Mouse (Mus musculus) thymus, adult 2 months (tissue): ENCODE measurements around the gene Prr23a2. TPM values are rescaled to one million over a fixed set of nuclear protein-coding genes. Genes with fewer than 3 reads are reported as not detected.

Experiments used
- DNase-seq: peaks from one replicate; pipeline ENCODE4 v3.0.0; 2021
- H3K27ac ChIP-seq: fragments of 200-500 bp; 2 replicates; pipeline ENCODE4 v1.5.1; 2012; ENCODE audit warnings: low read length, control low read depth; ENCODE audit not compliant: control insufficient read depth, insufficient read depth
- H3K27me3 ChIP-seq: fragments of 200-500 bp; 2 replicates; pipeline ENCODE4 v1.6.1; 2012; ENCODE audit warnings: mild to moderate bottlenecking, low read length, moderate library complexity, mixed read lengths; ENCODE audit not compliant: control insufficient read depth, insufficient read depth
- H3K36me3 ChIP-seq: fragments of 200-500 bp; 2 replicates; pipeline ENCODE4 v1.6.1; 2012; ENCODE audit warnings: mild to moderate bottlenecking, low read length, moderate library complexity; ENCODE audit not compliant: control insufficient read depth, insufficient read depth
- H3K4me1 ChIP-seq: fragments of 200-500 bp; replicated peaks from 2 replicates; pipeline ENCODE4 v1.6.1; 2012; ENCODE audit warnings: low read length; ENCODE audit not compliant: control insufficient read depth, insufficient read depth
- H3K4me3 ChIP-seq: fragments of 200-500 bp; 2 replicates; pipeline ENCODE4 v1.5.1; 2012; ENCODE audit warnings: mild to moderate bottlenecking, low read length, control low read depth, moderate library complexity; ENCODE audit not compliant: control insufficient read depth, insufficient read depth
- CTCF ChIP-seq: fragments of 200-500 bp; IDR thresholded peaks from 2 replicates; pipeline ENCODE4 v1.5.1; 2012; ENCODE audit warnings: mild to moderate bottlenecking, control low read depth, low read length, moderate library complexity, borderline replicate concordance; ENCODE audit not compliant: control insufficient read depth, poor library complexity, insufficient read depth; ENCODE audit errors: extremely low read depth
- POLR2A ChIP-seq: fragments of 200-500 bp; IDR thresholded peaks from 2 replicates; pipeline ENCODE4 v1.6.1; 2012; ENCODE audit warnings: mild to moderate bottlenecking, low read length, control low read depth, moderate library complexity; ENCODE audit not compliant: control insufficient read depth, poor library complexity, insufficient read depth; ENCODE audit errors: extremely low read depth
- WGBS: fragments of 180-500 bp; shearing (Covaris S2); methylation state at CpG from one replicate; pipeline ENCODE4 v1.1.7; 2018; 5-methylcytosine and 5-hydroxymethylcytosine counted together
- polyA plus RNA-seq: library from polyadenylated mRNA; depleted of rRNA; stranded (reverse); fragments of >200 nt; gene quantifications from 2 replicates; pipeline ENCODE4 v1.2.3, GENCODE M21; 2012; rRNA removed

Prr23a2 gene
- polyA plus RNA-seq, 1 experiment, result not detected

DNA sequence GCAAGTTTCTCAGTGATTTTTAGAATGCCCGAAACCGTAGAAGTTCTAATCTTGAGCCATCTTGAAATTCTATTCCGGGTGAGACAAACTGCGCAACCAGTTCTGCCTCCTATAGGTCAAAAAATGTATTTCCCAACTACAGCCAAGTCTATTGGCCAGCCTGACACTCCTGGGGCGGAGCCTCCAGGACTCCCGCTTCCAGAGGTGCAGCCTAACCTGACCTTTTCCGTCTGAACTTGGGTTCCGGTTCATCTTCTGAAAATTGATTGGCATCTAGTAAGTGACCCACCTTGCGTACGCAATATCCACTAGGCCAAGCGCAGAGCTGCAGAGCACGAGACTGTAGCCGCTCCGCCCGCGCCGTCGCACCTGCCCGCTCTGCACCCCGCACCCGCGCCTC is 8.3 kb downstream of the Prr23a2 start, which contains the start of gene Prr23a3:
Gene Prr23a3 (plus strand): TSS at position 197 of the 400 bp plus-strand sequence.
- no peak for TF ChIP-seq CTCF
- DNase-seq, result no peak
- no peak within 1 kb of the TSS for H3K27ac ChIP-seq
- no peak within 1 kb of the TSS for H3K4me3 ChIP-seq
- H3K36me3 ChIP-seq, result no peaks in the 10 kb centered on the region
- H3K27me3 ChIP-seq, result no peaks in the 10 kb centered on the region
- H3K4me1 ChIP-seq, result no peaks in the 10 kb centered on the region
- WGBS, result 61% methylated on average over 22 of the region's 22 CpGs

DNA sequence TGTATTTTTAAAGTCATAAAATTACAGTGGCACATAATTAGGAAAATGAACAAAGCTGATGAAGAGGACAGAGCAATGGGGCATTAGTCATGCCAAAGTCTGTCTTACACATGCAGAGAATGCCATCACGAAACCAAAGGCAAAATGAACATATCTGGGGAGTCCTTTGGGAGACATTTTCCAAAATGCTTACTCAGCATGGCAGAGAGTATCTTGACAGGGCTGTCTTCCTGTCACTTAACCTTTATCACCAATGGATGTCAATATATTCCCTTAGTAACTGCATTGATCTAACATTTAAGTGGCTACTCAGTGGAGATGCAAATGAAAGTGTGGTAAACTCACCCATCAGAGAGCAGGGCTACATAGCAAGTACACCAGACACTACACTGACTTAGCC is 45.2 kb downstream of the Prr23a2 start:
- TF ChIP-seq CTCF (no peak), POLR2A (no peak)
- Histone ChIP-seq H3K4me3 (no peak overlapping the region), H3K4me1 (no peaks in the 10 kb centered on the region), H3K36me3 (no peaks in the 10 kb centered on the region), H3K27me3 (no peaks in the 10 kb centered on the region), H3K27ac (no peak overlapping the region)
- no peak for DNase-seq
- WGBS, result 74% methylated on average over 1 of the region's 1 CpGs

DNA sequence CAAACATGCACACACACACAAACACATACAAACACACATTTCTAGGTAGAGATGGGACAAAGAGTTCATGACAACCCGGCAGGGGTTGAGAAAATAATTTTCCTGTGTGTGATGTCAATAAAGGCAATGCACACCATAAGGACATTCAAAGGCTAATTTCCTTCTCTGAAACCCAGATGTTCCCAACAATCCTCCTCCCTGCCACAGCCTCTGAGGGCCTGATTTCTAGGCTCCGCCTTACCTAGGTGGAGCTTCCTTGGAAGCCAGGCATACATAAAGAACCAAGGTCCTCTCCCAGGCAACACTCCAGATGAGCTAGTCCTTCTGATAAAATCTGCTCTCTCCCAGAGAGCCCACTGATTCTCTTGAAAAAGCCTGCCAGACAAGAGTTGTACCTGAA is 46.5 kb downstream of the Prr23a2 start, which contains the start of gene 7420426K07Rik:
Gene 7420426K07Rik (plus strand): TSS at position 301 of the 400 bp plus-strand sequence.
- no peak for DNase-seq

More for the DNA sequence above, 46.5 kb downstream of the Prr23a2 start, which contains the start of gene 7420426K07Rik:
- H3K27me3 ChIP-seq, result no peaks in the 10 kb centered on the region
- TF ChIP-seq CTCF (no peak), POLR2A (no peak)
- WGBS, result 100% methylated on average over 2 of the region's 2 CpGs
- no peak within 1 kb of the TSS for H3K27ac ChIP-seq
- no peaks in the 10 kb centered on the region for H3K36me3 ChIP-seq
- H3K4me1 ChIP-seq, result no peaks in the 10 kb centered on the region
- no peak within 1 kb of the TSS for H3K4me3 ChIP-seq

Other genes starting within 250 kb of the Prr23a2 start
- gene Prr23a1, start 14.0 kb upstream of the Prr23a2 start, polyA plus RNA-seq, result not detected in 2 replicates
- gene Prr23a3, start 8.3 kb downstream of the Prr23a2 start, polyA plus RNA-seq, result not detected in 2 replicates
- not detected in 2 replicates for gene 7420426K07Rik, start 46.6 kb downstream of the Prr23a2 start, polyA plus RNA-seq
- 0.05 and 0.14 TPM in 2 replicates for gene Foxl2, start 98.8 kb downstream of the Prr23a2 start, polyA plus RNA-seq
- gene Faim, start 129.9 kb downstream of the Prr23a2 start, polyA plus RNA-seq, result 3.9 and 5.7 TPM in 2 replicates
- gene Gm1123, start 179.2 kb downstream of the Prr23a2 start, polyA plus RNA-seq, result 0.18 TPM in 1 of 2 replicates, not detected in the other